Mouse (Mus musculus) retina, postnatal 1 day (tissue): ENCODE data around the gene Lpp.

Experiments
- DNase-seq: peaks from one replicate; pipeline ENCODE4 v3.0.0-alpha.2; 2012

Lpp gene

DNA sequence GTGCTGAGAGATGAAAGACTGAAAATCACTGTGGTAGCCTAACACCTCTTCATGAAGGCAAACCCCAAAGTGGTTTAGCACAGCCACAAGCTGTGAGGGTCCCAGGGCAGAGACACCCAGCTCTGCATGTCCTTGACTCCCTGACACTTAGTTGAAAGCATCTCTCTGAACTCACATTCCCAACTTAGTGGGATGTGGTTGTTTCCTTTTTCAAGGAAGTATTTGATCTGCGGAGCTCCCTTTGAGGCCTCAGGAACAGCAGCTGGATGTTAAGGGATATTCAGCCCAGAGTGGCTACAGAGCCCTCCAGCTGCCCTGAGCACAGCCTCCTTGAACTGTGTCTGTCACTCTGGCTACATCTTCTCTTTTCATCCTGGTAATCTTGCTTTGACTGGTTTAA is 48.0 kb downstream of the Lpp start:
- DNase-seq: no peak

DNA sequence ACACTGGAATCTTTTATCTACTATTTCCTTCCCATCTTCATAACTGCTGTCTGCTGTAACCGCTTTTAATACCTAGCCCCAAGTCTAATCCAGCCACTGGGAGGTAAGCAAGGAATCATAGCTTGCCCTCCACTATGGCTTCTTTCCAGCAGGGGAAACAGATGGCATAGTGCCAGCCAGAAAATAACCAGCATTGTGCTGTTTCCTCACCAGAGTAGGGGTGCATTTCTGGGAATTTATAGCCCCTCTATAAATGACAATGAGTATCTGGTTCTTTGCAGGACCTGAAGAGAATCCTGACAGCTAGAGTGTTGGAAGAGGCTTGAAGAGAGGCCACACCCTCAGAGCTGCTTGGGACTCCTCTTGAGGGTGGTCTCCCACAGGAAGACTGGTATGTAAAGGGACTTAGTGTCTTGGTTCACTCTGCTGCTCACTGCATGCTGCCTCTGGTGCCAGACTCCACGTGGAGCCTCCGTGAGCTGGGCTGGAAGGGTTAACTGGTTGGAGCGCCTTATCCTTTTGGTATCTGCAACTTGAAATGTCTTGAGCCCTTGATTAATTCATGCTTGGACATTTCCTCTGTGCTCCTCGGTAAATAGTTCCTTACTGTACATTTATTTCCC is 49.3 kb downstream of the Lpp start:
- DNase-seq: no peak

DNA sequence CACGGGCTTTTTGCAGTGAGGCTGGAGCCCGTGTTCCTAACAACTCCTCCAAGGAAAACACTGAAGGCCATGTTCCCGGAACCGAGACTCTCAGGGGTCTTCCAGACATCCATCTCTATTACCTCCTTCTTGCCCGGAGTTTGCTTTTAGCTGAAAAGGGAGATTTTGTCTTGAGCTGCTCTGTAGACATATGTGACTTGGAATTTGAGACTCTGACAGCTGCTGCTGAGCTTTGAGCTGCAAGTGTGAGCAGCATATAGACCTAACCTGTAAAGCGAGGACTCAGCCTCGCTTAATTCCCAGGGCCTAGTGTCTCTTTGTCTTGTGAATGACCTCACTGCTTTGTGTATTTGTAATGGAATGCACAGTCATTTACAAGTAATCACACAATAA is 49.8 kb downstream of the Lpp start:
- DNase-seq: no peak

DNA sequence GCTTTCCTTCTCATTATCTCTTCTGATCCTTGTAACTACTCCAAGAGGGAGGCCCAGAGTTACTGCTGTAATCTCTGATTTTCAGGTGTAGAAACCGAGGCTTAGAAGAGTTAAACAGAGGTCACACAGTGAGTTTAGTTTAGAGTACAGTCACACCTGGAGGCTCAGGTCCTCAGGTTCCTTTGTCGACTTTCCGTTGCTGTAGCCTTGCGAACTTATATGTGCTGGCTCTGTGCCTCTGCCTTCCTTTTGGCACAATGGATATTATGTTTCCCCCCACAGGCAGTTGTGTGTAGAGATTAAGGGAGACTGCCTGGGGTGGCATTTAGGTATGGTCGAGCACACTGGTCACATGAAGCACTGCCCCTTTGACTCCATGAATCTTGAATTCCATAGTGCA is 50.2 kb downstream of the Lpp start:
- no peak for DNase-seq

- no peak for DNase-seq
Observed at GRCm38 (mm10) chr16:24444818-24445217, 51.5 kb downstream of the Lpp start.

DNA sequence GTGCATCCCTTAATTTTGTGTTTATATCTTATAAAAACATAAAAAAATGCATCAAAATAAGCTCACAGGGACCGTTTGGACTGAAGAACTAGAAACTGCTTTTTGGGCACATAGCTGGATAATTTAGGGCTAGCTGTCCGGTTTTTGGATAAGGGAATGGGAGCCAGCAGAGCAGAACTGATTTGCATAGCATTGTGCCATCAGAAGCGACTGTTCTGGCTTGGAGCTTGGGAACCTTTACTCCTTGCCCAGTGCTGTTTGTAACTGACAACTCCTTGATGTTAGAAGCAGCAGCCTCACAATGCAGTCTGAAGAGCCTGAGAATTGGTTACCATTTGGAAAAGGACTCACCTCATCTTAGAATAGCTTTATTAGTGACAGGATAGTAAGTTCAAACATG is 52.2 kb downstream of the Lpp start:
- DNase-seq: no peak

DNA sequence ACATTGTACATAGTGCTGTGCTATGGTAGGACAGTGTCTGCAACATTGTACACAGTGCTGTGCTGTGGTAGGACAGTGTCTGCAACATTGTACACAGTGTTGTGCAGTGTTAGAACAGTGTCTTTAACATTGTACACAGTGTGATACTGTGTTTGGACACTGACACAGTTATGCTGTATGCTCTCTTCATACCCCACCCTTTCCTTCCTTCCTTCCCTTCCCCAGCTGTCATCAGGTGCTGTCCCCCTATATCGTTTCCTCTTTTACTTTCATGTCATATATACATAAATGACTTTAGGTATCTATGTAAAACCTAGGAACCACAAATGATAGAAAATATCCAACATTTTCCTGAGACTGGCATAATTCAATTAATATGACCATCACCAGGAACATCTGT is 53.1 kb downstream of the Lpp start:
- DNase-seq: no peak

DNA sequence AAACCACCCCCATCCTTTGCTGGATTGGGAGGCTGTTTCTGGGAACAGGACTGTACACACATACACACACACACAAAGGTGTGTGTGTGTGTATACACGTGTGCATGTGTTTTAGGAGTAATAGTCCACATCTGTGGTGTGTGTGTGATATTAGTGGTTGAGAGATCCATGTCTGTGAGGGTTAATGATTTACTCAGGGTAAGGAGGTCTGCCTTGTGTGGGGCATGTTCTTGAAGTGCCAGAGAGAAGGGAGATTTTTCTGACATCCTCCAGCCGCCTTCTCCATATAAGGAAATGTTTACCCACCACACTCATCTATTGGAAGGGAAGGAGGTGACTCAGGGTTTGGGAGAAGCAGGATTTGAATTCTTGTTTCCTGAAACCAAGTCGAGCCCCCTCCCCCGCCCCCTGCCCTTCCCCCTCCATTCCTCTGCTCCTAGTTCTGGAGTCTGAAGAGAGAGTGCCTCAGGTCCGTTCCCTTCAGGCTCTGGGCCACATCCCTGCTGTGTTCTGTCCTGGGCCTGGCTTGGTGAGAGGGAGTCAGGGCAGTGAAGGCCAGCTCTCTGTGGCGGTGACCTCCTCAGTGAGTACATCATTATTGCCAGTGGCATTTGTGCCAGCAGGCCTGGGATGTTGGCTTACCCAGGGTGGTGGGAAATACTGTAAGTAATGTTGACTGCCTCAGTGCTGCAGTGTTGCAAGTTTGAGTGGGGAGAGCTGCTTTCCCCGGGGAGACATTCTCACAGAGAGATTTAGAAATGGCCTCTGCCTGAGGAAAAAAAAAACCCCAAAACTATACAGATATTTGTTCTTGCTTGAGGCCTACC is 54.6 kb downstream of the Lpp start:
- DNase-seq: no peak

- no peak for DNase-seq
Observed at GRCm38 (mm10) chr16:24448493-24448845, 55.2 kb downstream of the Lpp start.

GRCm38 (mm10) chr16:24449806-24450205 is 56.5 kb downstream of the Lpp start:
- no peak for DNase-seq

GRCm38 (mm10) chr16:24450256-24450655 is 56.9 kb downstream of the Lpp start:
- DNase-seq: no peak

GRCm38 (mm10) chr16:24451123-24451522 is 57.8 kb downstream of the Lpp start:
- DNase-seq: no peak

GRCm38 (mm10) chr16:24453536-24453935 is 60.2 kb downstream of the Lpp start:
- DNase-seq: no peak

- DNase-seq: no peak
Observed at GRCm38 (mm10) chr16:24454493-24454892, 61.2 kb downstream of the Lpp start.

DNA sequence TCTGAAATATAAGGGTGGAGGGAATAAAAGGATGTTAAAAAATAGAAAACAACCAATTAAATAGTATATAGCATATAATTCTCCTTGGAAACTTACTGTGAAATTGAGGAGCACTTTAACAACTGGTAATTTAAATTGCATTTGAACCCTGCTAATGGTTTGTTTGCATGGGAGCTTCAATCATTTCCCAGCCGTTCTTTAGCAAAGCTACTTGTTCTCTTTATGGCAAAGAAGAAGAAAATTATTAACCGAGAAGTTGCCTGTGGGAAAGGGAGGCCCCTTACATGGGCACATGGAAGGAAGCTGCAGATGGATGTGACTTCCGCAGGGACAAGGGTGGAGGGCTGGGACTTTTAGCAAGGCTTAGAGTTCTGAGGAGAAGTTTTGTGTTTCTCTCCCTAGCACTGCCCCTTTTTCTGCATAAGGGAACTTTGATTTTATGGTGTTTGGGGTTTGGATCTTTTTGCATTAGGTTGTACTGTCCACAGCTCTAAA is 62.1 kb downstream of the Lpp start:
- no peak for DNase-seq

GRCm38 (mm10) chr16:24463842-24464241 is 70.5 kb downstream of the Lpp start:
- no peak for DNase-seq

GRCm38 (mm10) chr16:24464436-24464835 is 71.1 kb downstream of the Lpp start:
- DNase-seq: no peak

GRCm38 (mm10) chr16:24465633-24466032 is 72.3 kb downstream of the Lpp start:
- DNase-seq: no peak

- DNase-seq: no peak
Observed at GRCm38 (mm10) chr16:24467544-24468290, 74.4 kb downstream of the Lpp start.

DNA sequence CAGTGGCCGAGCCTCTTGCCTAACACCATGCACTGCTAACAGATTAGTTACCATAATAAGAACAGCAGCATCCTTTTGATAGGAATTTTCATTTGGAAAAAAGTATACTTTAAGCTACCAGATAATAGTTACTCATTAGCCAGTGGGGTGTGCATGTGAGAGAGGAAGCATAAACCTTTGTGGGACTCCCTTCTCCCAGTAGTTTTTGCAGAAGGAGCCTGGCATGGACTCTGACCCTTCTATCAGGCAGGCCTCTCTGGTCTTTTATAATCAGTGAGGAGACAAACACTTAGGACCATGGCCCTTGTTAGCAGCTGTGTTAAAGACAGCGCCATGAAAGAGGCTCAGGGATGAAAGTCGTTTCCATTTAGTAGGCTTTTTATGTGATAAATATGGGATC is 76.0 kb downstream of the Lpp start:
- DNase-seq: no peak

GRCm38 (mm10) chr16:24470601-24471000 is 77.3 kb downstream of the Lpp start:
- no peak for DNase-seq

DNA sequence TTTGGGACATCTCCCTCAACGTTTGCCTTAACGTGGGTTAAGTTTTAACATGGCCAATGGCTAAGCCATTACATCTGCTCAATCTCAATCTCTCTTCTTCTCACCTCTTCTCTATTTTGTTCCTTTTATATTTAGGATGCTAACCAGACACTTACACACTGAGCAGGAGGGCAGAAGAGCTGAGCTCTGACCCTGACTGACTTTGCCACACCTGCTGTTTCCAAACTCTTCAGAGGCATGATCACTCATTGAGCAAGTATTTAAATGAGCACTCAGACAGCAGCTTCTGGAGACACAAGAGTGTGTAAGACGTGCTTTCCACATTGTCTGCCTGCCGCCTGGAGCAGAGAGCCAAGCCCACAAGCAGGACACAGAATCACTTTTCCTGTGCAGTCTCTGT is 77.7 kb downstream of the Lpp start:
- DNase-seq: no peak

DNA sequence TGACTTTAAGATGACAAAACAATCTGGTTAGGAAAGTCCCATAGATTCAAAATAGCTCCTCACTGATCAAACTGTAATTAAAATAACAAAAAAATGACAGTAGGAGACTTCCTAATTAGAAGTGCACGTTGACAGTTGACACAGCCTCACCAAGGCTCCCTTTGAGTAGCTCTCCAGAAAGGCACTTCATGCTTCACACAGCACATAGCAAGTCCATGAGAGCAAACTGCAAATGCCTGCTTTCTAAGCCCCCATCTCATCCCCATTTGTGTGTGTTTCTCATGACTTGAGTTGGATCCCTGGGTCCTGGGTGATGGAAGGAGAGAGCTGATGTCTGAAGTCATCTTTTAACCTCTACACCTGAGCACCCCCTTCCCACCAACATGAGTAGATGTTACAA is 78.5 kb downstream of the Lpp start:
- no peak for DNase-seq

DNA sequence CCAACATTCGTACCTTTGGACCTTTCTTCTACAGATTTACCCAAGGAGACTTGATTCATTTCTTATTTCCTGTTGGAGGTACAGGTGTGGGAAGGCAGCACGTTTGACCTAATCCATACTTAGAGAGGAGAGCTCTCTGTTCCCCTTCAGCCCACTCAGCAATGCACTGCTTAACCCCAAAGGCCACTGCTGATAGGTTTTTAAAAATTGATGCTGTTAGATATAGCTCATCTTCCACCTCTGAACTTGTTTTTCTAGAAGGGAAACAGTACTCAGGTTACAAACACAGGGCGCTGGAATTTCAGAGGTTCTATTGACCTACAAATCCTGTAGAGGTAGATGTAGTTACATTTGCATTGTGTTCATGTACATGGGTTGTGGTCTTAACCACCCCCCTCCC is 80.7 kb downstream of the Lpp start:
- DNase-seq: no peak
